Mouse (Mus musculus): Measurements from ENCODE around the gene Myo10. TPM values are rescaled to one million over a fixed set of nuclear protein-coding genes. Genes with fewer than 3 reads are reported as not detected.

Gene Myo10
- polyA plus RNA-seq, 1 experiment from 2014 or later, result 48.4 TPM

DNA sequence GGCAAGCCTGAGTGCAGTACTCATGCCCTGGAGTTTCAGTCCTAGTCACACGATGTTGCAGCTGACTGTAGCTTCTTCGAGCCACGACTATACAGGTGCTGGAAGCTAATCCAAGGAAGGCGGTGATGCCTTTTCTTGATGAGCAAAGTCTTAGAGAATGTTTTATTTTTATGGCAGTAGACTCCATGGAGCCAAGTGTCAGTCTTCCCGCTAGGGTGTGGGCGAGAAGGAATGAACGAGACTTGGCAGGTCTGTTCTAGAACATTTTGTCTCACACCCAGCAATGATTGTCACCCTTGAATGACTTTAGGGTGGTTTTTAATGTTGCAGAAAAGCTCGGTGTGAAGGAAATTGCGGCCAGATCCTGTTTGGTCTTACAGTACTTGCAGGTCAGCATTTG, 62.9 kb downstream of the Myo10 start:
- Histone ChIP-seq H3K36me3 (ENCODE audit: control insufficient read depth, insufficient read depth, low read length) (no peaks in the 10 kb centered on the region), H3K27ac (replicated peaks; ENCODE audit: low read depth, low read length) (no peak overlapping the region), H3K4me3 (ENCODE audit: low read depth, low read length) (no peak overlapping the region), H3K4me1 (ENCODE audit: control insufficient read depth, insufficient read depth, low read length) (peaks cover 5% of the 10 kb centered on the region; the same call in 1 of the 2 replicates), H3K4me2 (ENCODE audit: low read depth, severe bottlenecking) (no peak overlapping the region), H3K9me3 (ENCODE audit: control insufficient read depth, low read length) (no peaks in the 10 kb centered on the region), H3K9ac (ENCODE audit: low read length) (no peak overlapping the region), H3K27me3 (ENCODE audit: control insufficient read depth, insufficient read depth, low read length) (no peaks in the 10 kb centered on the region)
- no peak for DNase-seq (ENCODE audit: low spot score)
- ATAC-seq (ENCODE audit: insufficient number of reproducible peaks, low FRiP score, low TSS enrichment, low read depth), result no peak
- WGBS, result 64% methylated on average over 9 of the region's 9 CpGs

DNA sequence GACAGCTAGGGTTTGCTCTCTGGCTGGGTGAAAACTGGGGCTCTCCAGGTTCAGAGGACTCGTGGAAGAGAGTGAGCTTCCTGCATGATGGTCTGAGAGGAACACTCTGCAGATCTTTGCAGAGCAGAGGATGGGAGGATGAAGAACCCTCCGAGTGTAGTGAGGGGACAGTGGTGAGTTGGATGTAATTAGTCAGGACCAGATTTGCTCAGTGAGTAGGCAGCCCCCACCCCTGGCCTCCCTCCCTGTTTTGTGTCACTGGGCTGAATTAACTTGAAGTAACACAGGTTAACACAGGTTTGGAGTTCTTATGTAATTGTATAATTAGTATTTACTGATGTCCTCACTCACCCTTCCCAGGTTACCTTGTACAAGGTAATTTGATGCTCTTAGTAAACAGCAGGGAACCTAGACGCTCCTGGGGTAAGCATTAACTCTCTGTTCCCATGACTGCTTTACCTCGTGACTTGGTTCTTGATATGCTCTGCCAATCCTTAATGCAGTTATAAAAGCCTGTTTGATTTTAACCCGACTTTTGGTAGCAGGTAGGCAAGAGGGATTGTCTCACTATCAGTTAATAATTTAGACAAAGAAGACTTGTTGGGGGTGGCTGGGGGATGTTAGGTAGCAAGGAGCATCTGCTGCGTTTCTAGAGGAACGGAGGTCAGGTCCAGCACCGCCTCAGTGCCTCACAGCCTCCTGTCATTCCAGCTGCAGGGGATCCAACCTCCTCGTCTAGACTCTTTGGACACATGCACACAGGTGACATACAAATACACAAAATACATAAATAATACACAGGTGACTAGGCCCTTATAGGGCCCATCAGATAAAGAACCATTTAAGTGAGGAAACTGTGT, 66.3 kb downstream of the Myo10 start:
- 55% methylated on average over 9 of the region's 9 CpGs for WGBS
- Histone ChIP-seq H3K9me3 (ENCODE audit: control insufficient read depth, low read length) (no peaks in the 10 kb centered on the region), H3K27me3 (ENCODE audit: control insufficient read depth, insufficient read depth, low read length) (no peaks in the 10 kb centered on the region), H3K36me3 (ENCODE audit: control insufficient read depth, insufficient read depth, low read length) (no peaks in the 10 kb centered on the region), H3K4me3 (ENCODE audit: low read depth, low read length) (no peak overlapping the region), H3K4me2 (ENCODE audit: low read depth, severe bottlenecking) (no peak overlapping the region), H3K9ac (ENCODE audit: low read length) (no peak overlapping the region), H3K4me1 (ENCODE audit: control insufficient read depth, insufficient read depth, low read length) (peaks cover 13% of the 10 kb centered on the region), H3K27ac (replicated peaks; ENCODE audit: low read depth, low read length) (no peak overlapping the region)
- ATAC-seq (ENCODE audit: insufficient number of reproducible peaks, low FRiP score, low TSS enrichment, low read depth), result no peak
- DNase-seq (ENCODE audit: low spot score), result no peak

GRCm38 (mm10) chr15:25689477-25689876, 67.2 kb downstream of the Myo10 start:
- H3K4me3 ChIP-seq (ENCODE audit: low read depth, low read length), result no peak overlapping the region
- H3K9me3 ChIP-seq (ENCODE audit: control insufficient read depth, low read length), result no peaks in the 10 kb centered on the region
- WGBS, result 89% methylated on average over 8 of the region's 8 CpGs
- peaks cover 13% of the 10 kb centered on the region for H3K4me1 ChIP-seq (ENCODE audit: control insufficient read depth, insufficient read depth, low read length)
- DNase-seq (ENCODE audit: low spot score), result no peak
- H3K4me2 ChIP-seq (ENCODE audit: low read depth, severe bottlenecking), result no peak overlapping the region
- H3K9ac ChIP-seq (ENCODE audit: low read length), result no peak overlapping the region
- no peaks in the 10 kb centered on the region for H3K27me3 ChIP-seq (ENCODE audit: control insufficient read depth, insufficient read depth, low read length)
- H3K27ac ChIP-seq (replicated peaks; ENCODE audit: low read depth, low read length), result no peak overlapping the region
- 0 out of 2 replicates have a peak, but pooled peaks have one; percentile 22 for ATAC-seq (ENCODE audit: insufficient number of reproducible peaks, low FRiP score, low TSS enrichment, low read depth)
- no peaks in the 10 kb centered on the region; the same call in 1 of the 2 replicates for H3K36me3 ChIP-seq (ENCODE audit: control insufficient read depth, insufficient read depth, low read length)

- DNase-seq (ENCODE audit: low spot score), result no peak
- ATAC-seq (ENCODE audit: insufficient number of reproducible peaks, low FRiP score, low TSS enrichment, low read depth), result no peak
- H3K36me3 ChIP-seq (ENCODE audit: control insufficient read depth, insufficient read depth, low read length), result no peaks in the 10 kb centered on the region; the same call in 1 of the 2 replicates
- H3K4me3 ChIP-seq (ENCODE audit: low read depth, low read length), result no peak overlapping the region
- H3K9me3 ChIP-seq (ENCODE audit: control insufficient read depth, low read length), result no peaks in the 10 kb centered on the region
- H3K4me1 ChIP-seq (ENCODE audit: control insufficient read depth, insufficient read depth, low read length), result peaks cover 13% of the 10 kb centered on the region
- H3K4me2 ChIP-seq (ENCODE audit: low read depth, severe bottlenecking), result no peak overlapping the region
- no peak overlapping the region for H3K9ac ChIP-seq (ENCODE audit: low read length)
- WGBS, result 80% methylated on average over 15 of the region's 15 CpGs
- H3K27ac ChIP-seq (replicated peaks; ENCODE audit: low read depth, low read length), result no peak overlapping the region
- no peaks in the 10 kb centered on the region for H3K27me3 ChIP-seq (ENCODE audit: control insufficient read depth, insufficient read depth, low read length)
Measured at GRCm38 (mm10) chr15:25690066-25690745, 67.9 kb downstream of the Myo10 start.

GRCm38 (mm10) chr15:25690746-25691105, 68.4 kb downstream of the Myo10 start:
- H3K27me3 ChIP-seq (ENCODE audit: control insufficient read depth, insufficient read depth, low read length), result no peaks in the 10 kb centered on the region
- peaks cover 13% of the 10 kb centered on the region for H3K4me1 ChIP-seq (ENCODE audit: control insufficient read depth, insufficient read depth, low read length)
- no peak overlapping the region for H3K27ac ChIP-seq (replicated peaks; ENCODE audit: low read depth, low read length)
- H3K4me2 ChIP-seq (ENCODE audit: low read depth, severe bottlenecking), result no peak overlapping the region
- no peak overlapping the region for H3K9ac ChIP-seq (ENCODE audit: low read length)
- H3K36me3 ChIP-seq (ENCODE audit: control insufficient read depth, insufficient read depth, low read length), result no peaks in the 10 kb centered on the region; the same call in 1 of the 2 replicates
- no peak for ATAC-seq (ENCODE audit: insufficient number of reproducible peaks, low FRiP score, low TSS enrichment, low read depth)
- no peaks in the 10 kb centered on the region for H3K9me3 ChIP-seq (ENCODE audit: control insufficient read depth, low read length)
- WGBS, result 89% methylated on average over 4 of the region's 4 CpGs
- no peak for DNase-seq (ENCODE audit: low spot score)
- no peak overlapping the region for H3K4me3 ChIP-seq (ENCODE audit: low read depth, low read length)

- no peak overlapping the region; the same call in 1 of the 2 replicates for H3K27ac ChIP-seq (replicated peaks; ENCODE audit: low read depth, low read length)
- H3K4me3 ChIP-seq (ENCODE audit: low read depth, low read length), result no peak overlapping the region
- 55% methylated on average over 21 of the region's 21 CpGs for WGBS
- no peaks in the 10 kb centered on the region; the same call in 1 of the 2 replicates for H3K36me3 ChIP-seq (ENCODE audit: control insufficient read depth, insufficient read depth, low read length)
- peaks cover 13% of the 10 kb centered on the region for H3K4me1 ChIP-seq (ENCODE audit: control insufficient read depth, insufficient read depth, low read length)
- ATAC-seq (ENCODE audit: insufficient number of reproducible peaks, low FRiP score, low TSS enrichment, low read depth), result no peak
- H3K9me3 ChIP-seq (ENCODE audit: control insufficient read depth, low read length), result no peaks in the 10 kb centered on the region
- H3K4me2 ChIP-seq (ENCODE audit: low read depth, severe bottlenecking), result no peak overlapping the region
- H3K9ac ChIP-seq (ENCODE audit: low read length), result no peak overlapping the region
- DNase-seq (ENCODE audit: low spot score), result no peak
- H3K27me3 ChIP-seq (ENCODE audit: control insufficient read depth, insufficient read depth, low read length), result no peaks in the 10 kb centered on the region
Measured at GRCm38 (mm10) chr15:25692254-25692950, 70.1 kb downstream of the Myo10 start.

GRCm38 (mm10) chr15:25693708-25694107, 71.4 kb downstream of the Myo10 start:
- Histone ChIP-seq H3K36me3 (ENCODE audit: control insufficient read depth, insufficient read depth, low read length) (no peaks in the 10 kb centered on the region; the same call in 1 of the 2 replicates), H3K4me2 (ENCODE audit: low read depth, severe bottlenecking) (no peak overlapping the region), H3K9ac (ENCODE audit: low read length) (no peak overlapping the region), H3K27me3 (ENCODE audit: control insufficient read depth, insufficient read depth, low read length) (no peaks in the 10 kb centered on the region), H3K4me3 (ENCODE audit: low read depth, low read length) (no peak overlapping the region), H3K9me3 (ENCODE audit: control insufficient read depth, low read length) (no peaks in the 10 kb centered on the region), H3K27ac (replicated peaks; ENCODE audit: low read depth, low read length) (no peak overlapping the region), H3K4me1 (ENCODE audit: control insufficient read depth, insufficient read depth, low read length) (peaks cover 8% of the 10 kb centered on the region)
- ATAC-seq (ENCODE audit: insufficient number of reproducible peaks, low FRiP score, low TSS enrichment, low read depth), result no peak
- 81% methylated on average over 11 of the region's 11 CpGs for WGBS
- DNase-seq (ENCODE audit: low spot score), result no peak

- no peak for ATAC-seq (ENCODE audit: insufficient number of reproducible peaks, low FRiP score, low TSS enrichment, low read depth)
- 95% methylated on average over 3 of the region's 4 CpGs for WGBS
- no peak overlapping the region for H3K9ac ChIP-seq (ENCODE audit: low read length)
Measured at GRCm38 (mm10) chr15:25694749-25695148, 72.4 kb downstream of the Myo10 start.

More at GRCm38 (mm10) chr15:25694749-25695148, 72.4 kb downstream of the Myo10 start:
- no peaks in the 10 kb centered on the region; the same call in 1 of the 2 replicates for H3K36me3 ChIP-seq (ENCODE audit: control insufficient read depth, insufficient read depth, low read length)
- no peak overlapping the region for H3K4me3 ChIP-seq (ENCODE audit: low read depth, low read length)
- H3K9me3 ChIP-seq (ENCODE audit: control insufficient read depth, low read length), result no peaks in the 10 kb centered on the region
- H3K4me2 ChIP-seq (ENCODE audit: low read depth, severe bottlenecking), result no peak overlapping the region
- no peak for DNase-seq (ENCODE audit: low spot score)
- H3K27ac ChIP-seq (replicated peaks; ENCODE audit: low read depth, low read length), result no peak overlapping the region
- H3K4me1 ChIP-seq (ENCODE audit: control insufficient read depth, insufficient read depth, low read length), result peaks cover 11% of the 10 kb centered on the region
- no peaks in the 10 kb centered on the region for H3K27me3 ChIP-seq (ENCODE audit: control insufficient read depth, insufficient read depth, low read length)
